Mouse (Mus musculus) B cell, adult 62 days (primary cell): ENCODE results near the gene Gm12394. TPM values are rescaled to one million over a fixed set of nuclear protein-coding genes. Genes with fewer than 3 reads are reported as not detected.

ENCODE experiments used
- total RNA-seq: library from RNA; stranded (reverse); gene quantifications from 4 replicates; pipeline ENCODE4 v1.2.4, GENCODE M21; 2023

Gene Gm12394
- total RNA-seq = not detected in 4 replicates

GRCm38 (mm10) chr4:42856671-42857070 is at the start of gene Gm12394:
TSS of gene Gm12394 (minus strand) at chr4:42856771.

GRCm38 (mm10) chr4:42874134-42874533 is 17.6 kb upstream of the Gm12394 start, which contains the start of gene Fam205c:
TSS of gene Fam205c (minus strand) at chr4:42874234.

GRCm38 (mm10) chr4:42853788-42854187 is 2.8 kb downstream of the Gm12394 start, which contains the start of gene Fam205a1:
TSS of gene Fam205a1 (minus strand) at chr4:42853888.

GRCm38 (mm10) chr4:42773893-42774292 is 82.7 kb downstream of the Gm12394 start, which contains the start of gene Ccl21a:
TSS of gene Ccl21a (minus strand) at chr4:42773993.

GRCm38 (mm10) chr4:42756477-42756876 is 100.1 kb downstream of the Gm12394 start, which contains the start of gene Ccl19:
TSS of gene Ccl19 (minus strand) at chr4:42756577.

GRCm38 (mm10) chr4:42735245-42735644 is 121.3 kb downstream of the Gm12394 start, which contains the start of gene 4930578G10Rik:
TSS of gene 4930578G10Rik (plus strand) at chr4:42735545.

Other genes with a start within 250 kb of the Gm12394 start
- not detected in 4 replicates for gene Gm10591, start 244.6 kb downstream of the Gm12394 start, total RNA-seq
- gene Gm2564, start 227.1 kb downstream of the Gm12394 start, total RNA-seq = not detected in 4 replicates
- not detected in 4 replicates for gene Ccl27b, start 201.5 kb downstream of the Gm12394 start, total RNA-seq
- gene Il11ra2, start 194.9 kb downstream of the Gm12394 start, total RNA-seq = not detected in 4 replicates
- not detected in 4 replicates for gene 4930578G10Rik, start 121.2 kb downstream of the Gm12394 start, total RNA-seq
- not detected in 4 replicates for gene Ccl19, start 100.2 kb downstream of the Gm12394 start, total RNA-seq
- not detected in 4 replicates for gene Ccl21a, start 82.8 kb downstream of the Gm12394 start, total RNA-seq
- gene Fam205a1, start 2.9 kb downstream of the Gm12394 start, total RNA-seq = not detected in 4 replicates
- gene Fam205c, start 17.5 kb upstream of the Gm12394 start, total RNA-seq = not detected in 4 replicates
- not detected in 4 replicates for gene Phf24, start 59.9 kb upstream of the Gm12394 start, total RNA-seq
- gene Dnajb5, start 93.0 kb upstream of the Gm12394 start, total RNA-seq = 33.1 to 42.0 TPM (median 37.5 TPM) in 4 replicates
- not detected in 4 replicates for gene 1700022I11Rik, start 112.8 kb upstream of the Gm12394 start, total RNA-seq
- gene Vcp, start 143.7 kb upstream of the Gm12394 start, total RNA-seq = 98.6 to 113 TPM (median 106 TPM) in 4 replicates
- 27.6 to 34.9 TPM (median 32.9 TPM) in 4 replicates for gene Fancg, start 153.7 kb upstream of the Gm12394 start, total RNA-seq
- gene Pigo, start 169.0 kb upstream of the Gm12394 start, total RNA-seq = 33.1 to 43.8 TPM (median 42.4 TPM) in 4 replicates
- 59.6 to 79.8 TPM (median 72.1 TPM) in 4 replicates for gene Stoml2, start 174.9 kb upstream of the Gm12394 start, total RNA-seq
- gene Fam214b, start 189.4 kb upstream of the Gm12394 start, total RNA-seq = 21.7 to 35.2 TPM (median 25.9 TPM) in 4 replicates
- 0.26 to 1.8 TPM (median 1.1 TPM) in 4 replicates for gene Unc13b, start 202.2 kb upstream of the Gm12394 start, total RNA-seq